8 mouse cellular contexts compared by ENCODE assay signal in genomic region chr1:162570260-162570748, GRCm38 (mm10). TPM values are rescaled to one million over a fixed set of nuclear protein-coding genes. Genes with fewer than 3 reads are reported as not detected.
A peak's percentile ranks its signal among the peaks of the same experiment; 100 is the strongest.
DNase-seq lines count a peak whose midpoint lies in the region; ATAC-seq and TF ChIP-seq lines count a peak whose summit lies in the region.

Vamp4 (plus strand) TSS chr1:162570515.

- POLR2A ChIA-PET in Patski (lab: Charles Lee) = no interaction called here

- H3K36me3 ChIP-seq in hindbrain, embryonic 14.5 days (replicated peaks; ENCODE audit: control insufficient read depth, insufficient read depth) = peaks cover 13% of the 10 kb centered on the region

- peak; percentile 76 for TF ChIP-seq CTCF in Patski (IDR thresholded peaks at IDR 0.05)

- WGBS in hindbrain, embryonic 14.5 days = under 1% methylated on average over 43 of the region's 43 CpGs

- ATAC-seq in Patski = peak; percentile 97
- ATAC-seq in hindbrain, embryonic 14.5 days (ENCODE audit: low FRiP score) = peak; percentile 98

- peak within 1 kb of the TSS; percentile 95 for H3K27ac ChIP-seq in hindbrain, embryonic 14.5 days

- H3K9ac ChIP-seq in hindbrain, embryonic 14.5 days = peak within 1 kb of the TSS; percentile 93

- peaks cover 14% of the 10 kb centered on the region for H3K4me1 ChIP-seq in hindbrain, embryonic 14.5 days (replicated peaks; ENCODE audit: control insufficient read depth, insufficient read depth, low read length)

- peak within 1 kb of the TSS; percentile 98 for H3K4me3 ChIP-seq in hindbrain, embryonic 14.5 days (replicated peaks; ENCODE audit: low read length)

- no peaks in the 10 kb centered on the region for H3K27me3 ChIP-seq in Patski
- H3K27me3 ChIP-seq in hindbrain, embryonic 14.5 days (ENCODE audit: control insufficient read depth, insufficient read depth, low read length) = no peaks in the 10 kb centered on the region

- 0 out of 2 replicates have a peak, but pooled peaks cover 4% of the 10 kb centered on the region for H3K9me3 ChIP-seq in hindbrain, embryonic 14.5 days (ENCODE audit: control insufficient read depth, low read length)

- H3K4me2 ChIP-seq in hindbrain, embryonic 14.5 days (replicated peaks) = peak within 1 kb of the TSS; percentile 65

- CTCF ChIA-PET in Patski (lab: Charles Lee) = no interaction called here

- DNase-seq in Patski (ENCODE audit: low read depth, low spot score) = peak; percentile 63
- peak; percentile 96 for DNase-seq in cerebellum, postnatal 14 days
- peak; percentile 85 to 87 for DNase-seq in frontal cortex, postnatal 14 days (ENCODE audit: low spot score in 2 of 2)
- DNase-seq in hindbrain, embryonic 14.5 days (ENCODE audit: low spot score) = peak; percentile 93
- DNase-seq in left cerebral cortex, adult 11 months (ENCODE audit: low spot score) = peak; percentile 85
- DNase-seq in lung, postnatal 4 days = peak; percentile 96 to 97
- peak; percentile 94 for DNase-seq in retina, postnatal 7 days (ENCODE audit: low read depth, low spot score)
- peak; percentile 90 for DNase-seq in urinary bladder, adult 2 months (ENCODE audit: low spot score)

- in situ Hi-C loops in Patski (cut with MboI; ENCODE audit: low pct_unique_long_range_greater_than_20kb) = no loop called here

RNA-seq across cellular contexts. Expression of gene Vamp4, which starts in this region (rescaled TPM):
- 46.3 TPM for polyA plus RNA-seq in Patski (2021)
- polyA plus RNA-seq in hindbrain, embryonic 14.5 days (2014; fragmentation: Nextera tagmentation; extraction: Ambion mirVana) = 70.6 and 80.0 TPM in 2 replicates
- 31.9 and 33.5 TPM in 2 replicates for polyA plus RNA-seq in urinary bladder, adult 2 months (2012; rRNA removed)

Comparison
In these comparisons a context has a peak if more than half of its experiments do, and no peak if none do; other contexts are left out.
1. Peak in every context shown above with its lines: DNase-seq, ATAC-seq, H3K4me3 ChIP-seq and H3K27ac ChIP-seq.